In genomic region chr10:86303495-86303876, GRCm38 (mm10) we compare ENCODE assay signal across 8 mouse cellular contexts. TPM values are rescaled to one million over a fixed set of nuclear protein-coding genes. Genes with fewer than 3 reads are reported as not detected.
DNase-seq lines count a peak whose midpoint lies in the region; ATAC-seq and TF ChIP-seq lines count a peak whose summit lies in the region.

No protein-coding gene starts in this region.

- WGBS in kidney, adult 2 months, result 22% methylated on average over 2 of the region's 2 CpGs
- WGBS in kidney, embryonic 14.5 days, result 75% methylated on average over 2 of the region's 2 CpGs
- 61% methylated on average over 2 of the region's 2 CpGs for WGBS in embryonic facial prominence, embryonic 10.5 days
- 67% methylated on average over 2 of the region's 2 CpGs for WGBS in intestine, embryonic 16.5 days

- TF ChIP-seq POLR2A in kidney, adult 2 months (IDR thresholded peaks at IDR 0.05; ENCODE audit: low read depth, low read length), result no peak

- peaks cover 27% of the 10 kb centered on the region for H3K36me3 ChIP-seq in kidney, adult 2 months (ENCODE audit: control insufficient read depth, insufficient read depth, low read length)
- peaks cover 6% of the 10 kb centered on the region; the same call in 1 of the 2 replicates for H3K36me3 ChIP-seq in kidney, embryonic 14.5 days (ENCODE audit: control insufficient read depth, insufficient read depth, low read length)
- peaks cover 38% of the 10 kb centered on the region for H3K36me3 ChIP-seq in G1E (replicated peaks)
- H3K36me3 ChIP-seq in embryonic facial prominence, embryonic 10.5 days (replicated peaks), result peaks cover 17% of the 10 kb centered on the region
- 0 out of 2 replicates have a peak, but pooled peaks cover 2% of the 10 kb centered on the region for H3K36me3 ChIP-seq in intestine, embryonic 16.5 days (ENCODE audit: control insufficient read depth, insufficient read depth, low read length)

- no peak overlapping the region for H3K4me2 ChIP-seq in kidney, embryonic 14.5 days (replicated peaks; ENCODE audit: low read depth, low read length)
- H3K4me2 ChIP-seq in intestine, embryonic 16.5 days (ENCODE audit: low read depth, low read length), result peak overlapping the region; percentile 98

- peaks cover 26% of the 10 kb centered on the region for H3K4me1 ChIP-seq in kidney, adult 2 months (ENCODE audit: control insufficient read depth, insufficient read depth, low read length)
- H3K4me1 ChIP-seq in kidney, embryonic 14.5 days (ENCODE audit: control insufficient read depth, insufficient read depth, low read length), result peaks cover 8% of the 10 kb centered on the region
- peaks cover 43% of the 10 kb centered on the region for H3K4me1 ChIP-seq in G1E (ENCODE audit: insufficient read depth, low read depth, low read length)
- peaks cover 50% of the 10 kb centered on the region for H3K4me1 ChIP-seq in embryonic facial prominence, embryonic 10.5 days
- peaks cover 16% of the 10 kb centered on the region for H3K4me1 ChIP-seq in intestine, embryonic 16.5 days (ENCODE audit: control insufficient read depth, insufficient read depth, low read length)

- H3K27me3 ChIP-seq in kidney, adult 2 months (replicated peaks; ENCODE audit: control insufficient read depth, insufficient read depth, low read length), result no peaks in the 10 kb centered on the region
- no peaks in the 10 kb centered on the region for H3K27me3 ChIP-seq in kidney, embryonic 14.5 days (ENCODE audit: control insufficient read depth, insufficient read depth, low read length)
- H3K27me3 ChIP-seq in G1E (ENCODE audit: insufficient read depth, low read length), result no peaks in the 10 kb centered on the region; the same call in 1 of the 2 replicates
- peaks cover 33% of the 10 kb centered on the region for H3K27me3 ChIP-seq in embryonic facial prominence, embryonic 10.5 days (replicated peaks; ENCODE audit: low read depth, poor library complexity, severe bottlenecking)
- H3K27me3 ChIP-seq in intestine, embryonic 16.5 days (replicated peaks; ENCODE audit: control insufficient read depth, insufficient read depth, low read length), result no peaks in the 10 kb centered on the region

- H3K9me3 ChIP-seq in kidney, embryonic 14.5 days (ENCODE audit: control insufficient read depth, low read length), result no peaks in the 10 kb centered on the region
- peaks cover 5% of the 10 kb centered on the region for H3K9me3 ChIP-seq in G1E (replicated peaks)
- no peaks in the 10 kb centered on the region for H3K9me3 ChIP-seq in embryonic facial prominence, embryonic 10.5 days
- H3K9me3 ChIP-seq in intestine, embryonic 16.5 days (ENCODE audit: control insufficient read depth, low read length), result no peaks in the 10 kb centered on the region

- no peak for TF ChIP-seq CTCF in kidney, adult 2 months (conservative IDR thresholded peaks at IDR 0.05; ENCODE audit: insufficient read depth, insufficient read length, low read depth, low read length)
- no peak for TF ChIP-seq CTCF in G1E (IDR thresholded peaks at IDR 0.05; ENCODE audit: low read depth, low read length)

- no peak for ATAC-seq in kidney, embryonic 14.5 days (ENCODE audit: low FRiP score, low TSS enrichment)
- no peak for ATAC-seq in G1E (ENCODE audit: extremely low read depth, insufficient number of reproducible peaks, low FRiP score, poor library complexity, severe bottlenecking)
- no peak for ATAC-seq in intestine, embryonic 16.5 days

- H3K9ac ChIP-seq in kidney, embryonic 14.5 days (ENCODE audit: low read depth, low read length), result no peak overlapping the region
- H3K9ac ChIP-seq in intestine, embryonic 16.5 days (ENCODE audit: low read depth, low read length), result 0 out of 2 replicates have a peak overlapping the region, but pooled peaks have one; percentile 25

- H3K27ac ChIP-seq in kidney, adult 2 months (ENCODE audit: insufficient read depth, low read depth, low read length), result peak overlapping the region; percentile 90
- H3K27ac ChIP-seq in kidney, embryonic 14.5 days (ENCODE audit: low read depth, low read length), result no peak overlapping the region
- no peak overlapping the region for H3K27ac ChIP-seq in embryonic facial prominence, embryonic 10.5 days (replicated peaks)
- H3K27ac ChIP-seq in intestine, embryonic 16.5 days (ENCODE audit: low read length), result no peak overlapping the region

- no peak for DNase-seq in kidney, adult 2 months
- DNase-seq in G1E (ENCODE audit: low spot score), result no peak
- DNase-seq in embryonic facial prominence, embryonic 10.5 days (ENCODE audit: low spot score), result no peak
- DNase-seq in adrenal gland, postnatal 14 days, result no peak
- no peak for DNase-seq in layer of hippocampus, postnatal 36 days
- DNase-seq in urinary bladder, postnatal 4 days (ENCODE audit: low spot score in 2 of 2), result no peak

- peak overlapping the region; percentile 95 for H3K4me3 ChIP-seq in kidney, adult 2 months (ENCODE audit: insufficient read depth, low read depth, low read length)
- no peak overlapping the region for H3K4me3 ChIP-seq in kidney, embryonic 14.5 days (ENCODE audit: low read length)
- peak overlapping the region; percentile 61; the same call in 1 of the 2 replicates for H3K4me3 ChIP-seq in G1E (ENCODE audit: low read depth, low read length)
- H3K4me3 ChIP-seq in embryonic facial prominence, embryonic 10.5 days, result peak overlapping the region; percentile 64
- H3K4me3 ChIP-seq in intestine, embryonic 16.5 days (ENCODE audit: low read length), result no peak overlapping the region

RNA-seq across cellular contexts. Expression of gene Timp3, which starts 3.3 kb away (rescaled TPM):
- 609 and 859 TPM in 2 replicates for polyA plus RNA-seq in kidney, adult 2 months (2012; rRNA removed)
- polyA plus RNA-seq in kidney, embryonic 14.5 days (2014; fragmentation: Nextera tagmentation; extraction: Ambion mirVana), result 31.9 and 60.1 TPM in 2 replicates
- 90.5 and 110 TPM in 2 replicates for total RNA-seq in G1E (2014; fragmentation: Nextera tagmentation)
- total RNA-seq in G1E (2017), result 14.2 and 15.0 TPM in 2 replicates
- 13.7 and 15.7 TPM in 2 replicates for polyA plus RNA-seq in G1E (2012)
- 29.4 and 36.3 TPM in 2 replicates for polyA plus RNA-seq in embryonic facial prominence, embryonic 10.5 days (2016; fragmentation: Nextera tagmentation; extraction: Ambion mirVana)
- polyA plus RNA-seq in intestine, embryonic 16.5 days (2015; fragmentation: Nextera tagmentation; extraction: Ambion mirVana), result 43.4 and 43.7 TPM in 2 replicates
- 283 and 294 TPM in 2 replicates for total RNA-seq in adrenal gland, postnatal 14 days (2021)
- 10 to 100 TPM; 49.2 to 60.3 TPM for total RNA-seq in layer of hippocampus, postnatal 36 days (2021)

Comparison
In these comparisons a context has a peak if more than half of its experiments do, and no peak if none do; other contexts are left out.
1. H3K4me3 ChIP-seq: peak in kidney, adult 2 months (single experiment), G1E (single experiment) and embryonic facial prominence, embryonic 10.5 days (single experiment); none in kidney, embryonic 14.5 days (single experiment) and intestine, embryonic 16.5 days (single experiment).